Mouse (Mus musculus): Measurements from ENCODE around the gene Nt5c1b. TPM values are rescaled to one million over a fixed set of nuclear protein-coding genes. Genes with fewer than 3 reads are reported as not detected.

Gene Nt5c1b
- not detected for total RNA-seq (2023)

DNA sequence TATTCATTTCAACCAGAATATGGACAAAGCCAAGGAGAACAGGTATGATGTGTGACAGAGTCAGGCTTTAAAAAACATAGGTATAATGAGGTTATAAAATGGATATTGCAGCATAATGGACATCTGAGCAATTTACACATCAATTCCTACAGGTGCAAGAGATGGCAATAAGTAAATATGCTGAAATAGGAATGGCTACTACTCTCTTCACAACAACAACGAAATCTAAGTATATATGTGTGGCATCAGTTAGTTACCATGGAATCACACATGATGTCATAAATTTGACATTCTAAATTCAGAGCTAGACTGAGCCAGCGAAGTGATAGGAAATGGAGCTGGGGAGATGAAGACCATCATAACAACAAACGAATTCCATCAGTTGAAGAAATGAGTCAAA, at the start of gene Nt5c1b:
TSS of gene Nt5c1b (plus strand) at position 301 of the 400 bp plus-strand sequence.

DNA sequence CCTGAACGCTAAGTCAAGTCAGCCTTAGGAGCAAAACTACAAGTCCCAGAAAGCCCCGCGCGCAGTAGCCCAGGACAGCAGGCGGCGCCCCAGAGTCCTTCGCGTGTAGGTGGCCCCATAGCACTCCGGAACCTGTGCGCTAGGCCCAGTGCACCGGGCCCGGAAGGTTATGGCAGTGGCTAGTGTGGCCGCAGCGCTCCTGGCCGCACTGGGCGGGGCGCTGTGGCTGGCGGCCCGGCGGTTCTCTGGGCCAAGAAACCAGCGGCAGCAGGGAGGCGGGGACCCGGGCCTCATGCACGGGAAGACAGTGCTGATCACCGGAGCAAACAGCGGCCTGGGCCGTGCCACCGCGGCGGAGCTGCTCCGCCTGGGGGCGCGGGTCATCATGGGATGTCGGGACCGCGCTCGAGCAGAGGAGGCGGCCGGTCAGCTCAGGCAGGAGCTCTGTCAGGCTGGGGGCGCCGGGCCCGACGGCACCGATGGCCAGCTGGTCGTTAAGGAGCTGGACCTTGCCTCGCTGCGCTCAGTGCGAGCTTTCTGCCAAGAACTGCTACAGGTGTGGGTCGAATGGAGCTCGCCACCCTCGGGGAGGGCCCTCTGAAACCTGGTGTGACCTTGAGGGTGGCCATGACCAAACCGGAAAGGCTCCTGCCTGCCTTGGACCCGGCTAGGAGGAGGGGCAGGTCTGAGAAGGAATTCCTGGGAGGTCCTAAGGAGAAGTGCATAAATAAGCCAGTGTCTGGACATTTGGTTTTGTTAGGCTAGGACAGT, 21.1 kb downstream of the Nt5c1b start, which contains the start of gene Rdh14:
TSS of gene Rdh14 (plus strand) at position 102 of the 771 bp plus-strand sequence.

Other genes starting within 250 kb of the Nt5c1b start
- gene Rdh14, start 20.8 kb downstream of the Nt5c1b start, total RNA-seq (2023), result 1 to 10 TPM; 4.6 to 5.3 TPM